Mouse (Mus musculus) ovary, postnatal 10 days (tissue): ENCODE measurements around the gene Rere.
A peak's percentile ranks its signal among the peaks of the same experiment; 100 is the strongest.

ENCODE experiments used
- DNase-seq: peaks from one replicate; pipeline ENCODE4 v3.0.0; 2022; ENCODE audit warnings: low spot score

Rere gene

GRCm38 (mm10) chr4:150616841-150617240 lies 335.4 kb downstream of the Rere start:
- no peak for DNase-seq

DNA sequence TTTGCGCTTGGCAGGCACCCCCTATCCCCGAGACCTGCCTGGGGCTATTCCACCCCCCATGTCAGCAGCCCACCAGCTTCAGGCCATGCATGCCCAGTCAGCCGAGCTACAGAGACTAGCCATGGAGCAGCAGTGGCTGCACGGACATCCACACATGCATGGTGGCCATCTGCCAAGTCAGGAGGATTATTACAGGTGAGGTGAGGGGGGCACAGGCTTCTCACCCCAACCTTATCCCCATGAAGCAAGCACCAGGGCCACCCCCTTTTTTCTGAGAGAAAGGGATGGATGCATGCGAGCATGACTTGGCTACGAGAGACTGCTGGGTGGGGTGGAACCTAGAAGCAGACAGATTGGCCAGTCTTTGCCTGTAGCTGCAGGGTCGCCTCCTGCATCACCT lies 337.6 kb downstream of the Rere start:
- no peak for DNase-seq

GRCm38 (mm10) chr4:150622641-150623040 lies 341.2 kb downstream of the Rere start:
- no peak for DNase-seq

DNA sequence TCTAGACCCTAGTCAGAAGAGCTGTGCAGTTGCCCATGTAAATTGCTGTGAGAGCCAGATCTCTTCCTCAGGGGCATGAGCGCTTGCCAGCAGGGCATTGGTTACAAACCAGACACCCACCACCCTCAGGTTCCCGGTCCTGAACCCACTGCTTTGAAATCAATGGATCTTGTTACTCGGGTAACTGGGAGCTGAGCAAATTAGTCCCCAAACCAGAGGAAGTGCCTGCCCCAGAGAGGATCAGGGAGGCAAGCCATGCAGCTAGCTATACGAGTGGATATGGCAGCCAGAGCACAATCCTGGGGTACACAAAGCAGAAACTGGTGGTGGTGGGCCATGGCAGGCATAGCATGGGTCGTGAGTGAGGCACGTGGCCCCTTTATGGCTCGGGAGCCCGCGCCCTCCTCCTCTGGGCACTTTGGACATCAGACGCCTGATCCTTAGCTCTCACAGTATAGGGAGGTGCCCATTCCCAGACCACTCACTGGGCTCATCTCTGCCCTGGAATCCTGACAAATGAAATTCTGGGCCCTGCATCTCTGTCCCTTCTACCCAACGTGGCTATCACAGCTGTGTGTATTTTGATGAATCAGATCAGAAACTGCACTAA lies 342.9 kb downstream of the Rere start:
- no peak for DNase-seq

DNA sequence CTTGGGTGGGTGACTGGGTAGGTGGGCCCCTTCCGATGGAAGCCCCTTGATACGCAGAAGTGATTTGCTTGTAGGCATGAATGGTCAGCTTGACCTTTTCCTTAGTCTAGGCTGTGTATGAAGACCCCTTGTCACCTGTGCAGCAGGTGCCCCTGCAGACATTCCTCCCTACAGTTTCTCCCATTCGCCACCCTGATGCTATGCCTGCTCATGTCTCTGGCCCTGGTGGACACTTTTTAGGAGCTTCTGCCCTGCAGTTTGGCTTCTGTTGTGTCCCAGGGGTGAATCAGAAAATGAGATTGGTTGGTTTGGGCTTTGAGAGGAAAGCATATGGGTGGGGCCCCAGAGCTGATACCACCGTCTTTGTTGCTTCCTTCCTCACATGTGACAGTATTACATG lies 343.5 kb downstream of the Rere start:
- no peak for DNase-seq

DNA sequence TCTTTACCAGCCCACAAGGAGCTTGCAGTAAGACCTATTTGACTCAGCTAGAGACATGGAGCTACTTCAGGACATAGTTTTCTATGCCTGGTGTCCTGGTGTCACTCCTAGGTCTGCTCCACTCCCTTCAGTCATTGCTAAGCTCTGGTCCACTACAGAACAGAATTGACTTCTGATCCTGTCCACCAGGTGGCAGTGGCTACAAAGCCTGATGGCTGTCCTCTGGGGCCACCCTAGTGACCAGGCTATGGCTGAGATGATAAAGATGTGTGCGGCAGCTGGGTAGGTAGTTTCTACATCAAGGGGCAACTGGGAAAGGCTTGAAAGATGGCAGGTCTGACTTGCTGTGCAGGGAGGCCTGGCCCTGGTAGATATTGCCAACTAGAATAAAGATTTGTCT lies 344.0 kb downstream of the Rere start:
- DNase-seq = peak; percentile 45

- peak; percentile 35 for DNase-seq
These were observed 344.7 kb downstream of the Rere start for GRCm38 (mm10) chr4:150625951-150626732.

- no peak for DNase-seq
These were observed 347.8 kb downstream of the Rere start for GRCm38 (mm10) chr4:150629266-150629665.

- no peak for DNase-seq
These were observed 354.1 kb downstream of the Rere start for GRCm38 (mm10) chr4:150635568-150635967.

DNA sequence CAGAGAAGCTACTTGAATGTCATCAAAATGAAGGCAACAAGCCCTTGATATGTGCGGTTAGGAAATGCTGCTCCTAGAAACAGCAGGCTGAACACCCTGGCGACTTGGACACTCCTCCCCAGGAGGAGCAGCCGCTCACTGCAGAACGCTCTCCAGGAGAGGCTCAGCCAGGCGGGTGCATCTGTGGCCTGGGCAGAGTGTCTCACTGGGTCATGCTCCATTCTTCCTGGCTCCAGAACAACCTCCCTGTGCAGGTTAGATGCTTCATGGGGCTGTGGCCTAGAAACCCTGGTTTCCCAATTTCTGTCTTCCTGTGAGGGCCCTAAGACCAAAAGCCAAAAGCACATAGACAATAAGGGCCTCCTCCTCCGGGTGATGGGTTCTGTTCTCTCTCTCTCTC lies 355.2 kb downstream of the Rere start:
- DNase-seq = no peak

DNA sequence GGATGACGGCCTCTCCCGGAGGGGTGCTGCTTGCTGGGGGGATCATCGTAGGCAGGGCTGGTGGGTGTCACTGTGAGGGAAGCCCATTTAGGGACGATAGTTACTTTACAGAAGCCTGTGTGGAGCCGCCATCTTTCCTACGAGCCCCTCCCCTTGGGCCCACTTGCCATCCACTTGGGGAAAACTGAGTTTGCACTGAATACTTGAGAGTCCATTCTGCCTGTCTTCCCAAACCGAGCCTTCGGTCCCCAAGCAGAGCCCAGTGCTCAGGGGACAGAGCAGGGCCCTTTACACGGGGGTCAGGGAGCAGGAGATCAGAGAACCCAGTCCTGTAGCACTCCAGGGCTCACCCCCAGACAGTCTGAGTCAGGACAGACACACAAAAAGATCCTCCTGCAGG lies 362.9 kb downstream of the Rere start:
- no peak for DNase-seq

- no peak for DNase-seq
These were observed 367.9 kb downstream of the Rere start for GRCm38 (mm10) chr4:150649327-150649726.

DNA sequence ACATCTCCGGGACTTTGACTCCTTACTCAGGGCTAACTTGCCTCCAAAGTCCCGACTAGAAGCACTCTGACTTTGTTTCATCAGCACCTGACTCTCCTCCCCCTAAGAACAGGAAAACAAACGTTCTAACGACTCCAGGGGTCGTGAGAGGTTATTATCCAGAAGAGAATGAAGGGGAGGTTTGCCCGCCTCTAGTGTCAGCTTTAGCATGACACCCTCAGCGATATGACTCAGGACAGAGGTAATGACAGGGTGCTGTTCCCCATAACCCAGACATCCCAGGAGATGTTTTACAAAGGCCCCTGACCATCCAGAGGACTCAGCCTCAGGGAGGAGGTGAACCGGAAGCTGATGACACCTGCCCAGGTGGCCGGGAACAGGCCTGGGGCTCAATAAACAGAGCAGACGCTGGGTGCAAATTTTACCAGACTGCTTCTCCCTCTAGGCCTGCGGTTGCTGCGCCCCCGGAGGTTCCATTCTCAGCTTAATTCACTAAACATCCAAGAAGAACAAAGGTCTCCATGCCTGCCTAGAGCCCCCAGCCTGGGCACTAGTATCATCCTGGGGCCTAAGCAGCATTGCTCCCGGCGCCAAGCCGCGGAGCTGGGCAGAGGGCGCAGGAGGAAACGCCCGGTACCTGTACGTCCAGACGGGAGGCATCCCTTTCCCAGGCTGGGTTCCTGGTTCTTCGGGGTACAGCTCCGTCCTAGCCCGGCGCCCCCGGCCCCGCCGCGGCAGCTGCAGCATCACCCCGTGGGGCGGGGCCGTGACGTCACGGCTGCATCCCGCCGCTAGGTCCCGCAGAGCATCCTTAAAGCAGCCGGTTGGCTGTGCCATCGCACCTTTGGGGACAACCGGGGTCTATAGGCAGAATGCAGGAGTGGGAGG lies 370.2 kb downstream of the Rere start, which contains the start of gene Slc45a1:
Slc45a1 (minus strand) TSS at position 785 of the 888 bp plus-strand sequence.
- DNase-seq = no peak

- DNase-seq = no peak
These were observed 371.7 kb downstream of the Rere start for GRCm38 (mm10) chr4:150653072-150653599.

DNA sequence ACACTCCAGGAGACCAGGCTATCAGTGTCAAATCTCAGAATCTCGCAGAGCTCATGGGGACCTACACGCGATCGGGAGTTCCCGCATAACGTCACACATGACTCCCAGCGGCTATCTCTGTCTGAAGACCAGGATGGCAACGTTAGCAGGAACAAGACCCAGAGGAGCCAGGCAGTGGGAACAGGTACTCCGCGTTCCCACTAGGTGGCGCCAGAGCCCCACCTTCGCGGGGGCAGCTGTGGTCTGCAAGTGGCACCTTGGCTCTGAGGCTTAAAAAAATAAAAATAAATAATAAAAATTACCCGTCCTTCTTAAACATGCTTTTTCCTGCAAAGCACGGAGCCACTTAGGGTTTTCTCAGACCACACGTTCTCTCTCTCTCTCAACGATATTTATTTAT lies 374.5 kb downstream of the Rere start:
- DNase-seq = peak; percentile 83

DNA sequence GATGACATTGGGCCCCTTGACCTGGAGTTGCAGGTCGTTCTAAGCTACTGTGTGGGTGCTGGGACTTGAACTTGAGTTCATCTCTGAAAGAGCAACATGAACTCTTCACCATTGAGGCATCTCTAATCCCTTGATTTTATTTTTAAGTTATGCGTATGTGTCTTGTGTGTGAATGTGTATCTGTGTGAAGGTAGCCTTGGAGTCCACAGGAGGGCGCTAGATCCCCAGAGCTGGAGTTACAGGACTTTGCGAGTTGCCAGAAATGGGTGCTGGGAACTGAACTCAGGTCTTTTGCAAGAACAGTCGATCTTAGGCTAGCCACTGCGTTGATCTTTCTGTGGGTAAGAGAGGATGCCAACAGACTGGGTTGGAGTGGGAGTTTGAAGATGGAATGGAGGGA lies 375.1 kb downstream of the Rere start:
- DNase-seq = no peak

GRCm38 (mm10) chr4:150659926-150660610 lies 378.6 kb downstream of the Rere start:
- DNase-seq = no peak

DNA sequence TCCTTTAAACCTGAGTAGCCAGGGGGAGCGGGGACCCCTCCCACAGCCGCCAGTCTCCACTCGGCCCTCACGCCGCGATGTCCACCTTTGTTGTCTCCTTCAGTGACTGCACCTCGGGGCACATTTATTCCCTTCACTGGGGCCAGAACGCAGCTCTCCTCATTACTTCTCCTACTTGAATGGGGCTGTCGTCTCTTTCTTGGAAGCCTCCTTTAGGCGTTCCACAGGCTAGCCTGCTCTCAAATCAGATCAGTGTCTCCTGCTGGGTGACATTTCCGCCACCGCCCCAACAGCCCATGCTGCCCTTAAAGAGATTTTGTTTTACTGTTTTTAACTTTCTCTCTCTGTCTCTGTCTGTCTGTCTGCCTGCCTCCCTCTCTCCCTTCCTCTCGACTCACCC lies 380.4 kb downstream of the Rere start:
- no peak for DNase-seq

DNA sequence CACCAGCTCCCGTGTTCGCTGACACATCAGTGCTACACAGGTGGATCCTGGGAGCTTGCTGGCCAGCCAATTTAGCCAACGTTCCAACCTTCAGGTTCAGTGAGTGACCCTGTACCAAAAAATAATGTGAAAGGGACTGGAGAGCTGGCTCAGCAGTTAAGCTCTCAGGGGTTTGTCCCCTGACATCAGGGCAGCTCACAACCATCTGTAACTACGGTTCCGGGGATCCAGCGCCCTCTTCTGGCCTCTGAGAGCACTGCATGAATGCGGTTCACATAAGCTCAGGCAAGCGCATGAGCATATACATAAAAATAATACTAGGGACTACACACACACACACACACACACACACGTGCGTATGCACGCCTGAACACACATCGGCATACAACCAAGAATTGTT lies 381.7 kb downstream of the Rere start:
- DNase-seq = no peak

DNA sequence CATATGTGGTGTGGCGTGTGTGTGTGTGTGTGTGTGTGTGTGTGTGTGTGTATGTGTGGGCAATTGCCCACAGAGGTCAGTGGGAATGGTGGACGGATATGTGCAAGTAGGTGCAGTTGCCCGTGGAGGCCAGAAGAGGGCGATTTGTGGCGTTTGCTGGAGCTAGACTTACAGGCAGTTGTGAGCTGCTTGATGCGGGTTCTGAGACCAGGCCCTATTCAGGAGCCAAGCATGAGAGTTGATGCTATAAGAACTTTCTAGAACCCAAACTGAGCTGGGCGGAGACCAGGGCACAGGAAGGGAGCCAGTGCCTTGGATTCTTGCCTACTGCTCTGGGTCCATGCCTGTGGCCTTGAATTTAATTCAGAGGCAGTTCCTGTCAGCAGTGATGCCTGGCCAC lies 383.3 kb downstream of the Rere start:
- DNase-seq = no peak

- no peak for DNase-seq
These were observed 384.4 kb downstream of the Rere start for GRCm38 (mm10) chr4:150665806-150666205.
